Mouse (Mus musculus) layer of hippocampus, adult 9-10 months (tissue): Measurements from ENCODE around the gene Fam172a.
A peak's percentile ranks its signal among the peaks of the same experiment; 100 is the strongest.

Source experiments
- DNase-seq: peaks from one replicate; pipeline ENCODE4 v3.0.0; 2022; ENCODE audit warnings: low spot score

Fam172a gene

DNA sequence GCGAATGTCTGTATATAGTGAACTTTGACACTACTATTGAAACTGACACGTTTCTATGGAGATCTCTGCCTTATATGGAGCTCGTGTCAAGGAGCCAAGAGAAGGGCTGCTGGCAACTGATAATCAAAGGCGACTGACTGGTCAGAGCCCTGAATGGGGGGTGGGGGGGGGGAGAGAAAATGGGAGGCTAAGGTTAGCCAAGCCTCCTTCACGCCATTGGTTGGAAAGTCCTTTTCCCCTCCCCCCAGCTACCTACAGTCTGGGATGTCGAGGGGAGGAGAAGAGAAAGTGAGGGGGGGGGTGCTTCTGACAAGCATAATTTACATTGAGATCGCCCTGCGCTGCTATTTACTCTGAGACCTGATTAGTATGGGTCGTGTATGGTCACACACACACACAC, 498.6 kb downstream of the Fam172a start:
- DNase-seq = no peak

DNA sequence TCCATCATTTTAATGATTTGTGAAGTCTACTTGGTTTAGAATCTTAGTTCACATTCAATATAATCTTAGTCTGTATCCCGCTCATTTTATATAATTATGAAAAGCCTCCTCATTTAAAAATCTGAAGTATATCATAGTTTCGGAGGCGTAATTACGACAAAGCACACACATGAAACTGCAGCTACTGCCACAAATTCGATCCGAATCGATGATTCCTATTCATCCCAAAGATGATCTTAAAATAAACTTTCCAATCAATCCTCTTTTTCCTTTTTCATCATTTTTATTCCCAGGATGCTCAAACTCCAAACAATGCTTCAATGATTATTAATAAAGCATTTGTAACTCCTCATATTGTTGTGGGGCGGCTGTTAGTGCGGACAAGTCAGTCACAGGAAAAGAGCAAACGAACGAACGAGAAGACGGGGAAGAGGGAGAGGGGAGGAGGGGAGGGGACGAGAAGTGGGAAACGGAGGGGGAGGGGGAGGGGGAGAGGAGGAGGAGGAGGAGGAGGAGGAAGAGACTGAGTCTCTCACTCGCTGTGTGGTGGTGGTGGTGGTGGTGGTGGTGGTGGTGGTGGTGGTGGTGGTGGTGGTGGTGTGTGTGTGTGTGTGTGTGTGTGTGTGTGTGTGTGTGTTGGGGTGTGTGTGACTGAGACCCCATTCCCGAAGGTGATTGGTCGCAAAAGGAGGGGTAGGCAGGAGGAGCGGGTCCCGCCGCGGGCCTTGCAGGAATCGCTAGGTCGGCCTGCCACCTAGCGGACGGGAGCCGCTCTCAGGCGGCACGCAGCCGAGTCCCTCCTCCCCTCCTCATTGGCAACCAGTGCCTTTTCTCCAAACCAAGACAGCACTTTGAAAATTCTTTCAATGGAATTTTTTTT, 499.4 kb downstream of the Fam172a start:
- DNase-seq = peak; percentile 83

DNA sequence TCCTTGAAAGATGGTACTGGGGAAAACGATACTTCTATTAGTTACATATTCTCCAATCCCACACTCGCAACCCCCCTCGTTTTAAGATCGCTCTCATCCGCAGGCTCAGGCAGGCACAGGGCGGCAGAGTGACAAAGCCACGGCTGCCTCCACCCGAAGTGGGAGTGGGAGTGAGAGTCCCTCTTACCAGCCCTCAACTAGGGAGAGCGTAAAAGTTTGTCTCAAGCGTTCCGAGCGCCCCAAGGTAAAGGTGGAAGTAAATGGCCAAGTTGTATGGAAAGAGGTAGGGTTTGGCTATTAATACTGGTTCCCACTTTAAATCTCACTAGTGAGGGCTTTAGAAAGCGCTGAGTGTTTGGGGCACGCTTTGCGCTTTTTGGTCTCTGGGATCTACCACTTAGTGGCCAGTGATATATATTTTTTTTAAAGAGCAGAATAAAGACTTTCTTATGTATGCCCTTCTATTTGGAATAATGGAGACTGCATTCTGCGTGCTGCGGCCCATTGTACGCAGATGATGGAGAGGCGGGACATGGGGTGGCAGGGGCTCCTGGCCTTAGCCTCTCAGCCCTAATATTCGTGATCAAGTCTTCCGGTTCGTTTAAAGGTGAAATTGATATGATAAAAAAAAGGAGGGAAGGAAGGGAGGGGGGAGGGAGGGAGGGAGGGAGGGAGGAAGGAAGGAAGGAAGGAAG, 500.2 kb downstream of the Fam172a start:
- DNase-seq = no peak

DNA sequence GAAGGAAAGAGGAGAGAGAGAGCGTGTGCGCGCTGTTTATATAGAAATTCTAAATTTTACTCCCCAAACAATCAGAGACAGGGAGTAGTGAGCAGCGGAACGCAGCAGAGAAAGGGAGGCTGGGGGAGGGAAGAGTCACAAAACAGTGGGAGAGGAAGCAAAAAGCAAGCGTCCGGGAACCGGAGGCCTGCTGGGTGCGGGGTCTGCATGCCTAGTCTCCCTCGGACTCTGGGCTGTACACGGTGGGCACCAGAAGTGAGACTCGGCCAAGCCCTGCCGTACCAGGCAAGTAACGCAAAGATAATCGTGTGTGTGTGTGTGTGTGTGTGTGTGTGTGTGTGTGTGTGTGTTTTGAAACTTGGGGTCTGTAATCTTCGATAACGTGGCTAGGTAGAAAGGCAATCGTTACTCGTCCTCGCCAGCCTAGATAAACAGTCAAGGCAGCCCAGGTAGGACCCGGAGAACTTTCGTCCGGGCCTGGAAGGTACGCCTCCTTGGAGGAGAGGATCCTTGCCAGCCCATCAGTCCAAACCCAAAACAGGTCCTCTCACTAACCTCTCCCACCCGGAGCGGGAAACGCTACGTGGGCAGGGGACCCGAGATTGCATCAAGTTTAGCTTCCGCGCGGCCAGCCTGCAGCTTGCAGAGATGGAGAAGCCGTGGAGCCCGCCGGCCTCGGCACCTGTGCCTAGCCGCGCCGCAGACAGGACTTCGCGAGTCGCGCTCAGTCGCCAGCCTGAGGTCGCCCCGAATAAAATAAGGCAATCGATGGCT, 500.9 kb downstream of the Fam172a start:
- no peak for DNase-seq

DNA sequence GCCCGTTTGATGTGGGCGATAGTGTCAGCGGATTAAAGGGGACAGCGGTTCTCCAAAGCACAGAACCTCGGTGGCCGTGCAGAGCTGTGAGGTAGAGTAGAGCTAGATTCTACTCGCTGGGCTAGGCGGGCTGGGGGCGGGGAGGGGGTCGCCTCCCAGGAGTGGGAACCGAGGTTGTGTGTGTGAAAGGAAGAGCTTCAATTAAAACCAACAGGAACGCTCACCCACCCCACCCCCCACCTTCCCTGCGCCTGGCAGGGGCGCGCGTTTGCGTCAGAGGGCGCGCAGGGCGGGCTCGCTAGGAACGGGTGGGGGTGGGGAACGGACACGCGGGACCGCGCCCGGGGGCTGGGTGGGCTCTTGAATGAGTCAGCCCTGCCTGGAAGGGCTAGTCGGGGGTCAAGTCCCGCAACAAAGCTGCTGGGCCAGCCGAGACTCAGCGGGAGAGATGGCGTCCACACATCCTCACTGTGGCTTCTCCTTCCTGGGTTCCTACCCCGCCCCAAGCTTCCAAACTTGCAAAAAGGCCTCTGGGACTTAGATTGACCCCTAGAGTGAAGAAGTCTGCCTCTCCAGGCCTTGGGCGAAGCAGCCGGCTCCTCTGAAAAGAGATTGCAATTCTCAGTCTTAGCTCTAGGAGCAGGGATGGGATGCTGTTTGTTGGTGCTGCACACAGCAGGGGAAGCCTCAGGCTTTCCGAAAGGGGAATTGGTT, 501.7 kb downstream of the Fam172a start:
- DNase-seq = no peak

DNA sequence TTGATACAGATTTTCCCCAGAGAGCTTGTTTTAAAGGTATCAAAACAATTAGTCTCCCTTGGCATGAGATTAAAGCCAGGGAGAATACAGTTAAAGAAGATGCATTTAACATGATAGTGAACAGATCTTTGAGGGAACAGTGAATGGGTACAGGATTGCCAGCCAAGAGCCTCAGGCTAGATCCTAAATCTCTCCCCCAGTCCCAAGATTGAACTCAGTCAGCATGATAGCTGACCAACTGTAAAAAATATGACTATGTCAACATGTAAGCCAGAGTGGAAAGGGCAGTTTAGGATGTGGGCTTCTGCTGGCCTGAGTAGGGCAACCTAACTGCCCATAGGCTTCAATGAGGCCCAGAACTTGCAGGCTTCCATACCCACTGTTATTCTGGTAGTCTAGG, 503.6 kb downstream of the Fam172a start:
- no peak for DNase-seq

DNA sequence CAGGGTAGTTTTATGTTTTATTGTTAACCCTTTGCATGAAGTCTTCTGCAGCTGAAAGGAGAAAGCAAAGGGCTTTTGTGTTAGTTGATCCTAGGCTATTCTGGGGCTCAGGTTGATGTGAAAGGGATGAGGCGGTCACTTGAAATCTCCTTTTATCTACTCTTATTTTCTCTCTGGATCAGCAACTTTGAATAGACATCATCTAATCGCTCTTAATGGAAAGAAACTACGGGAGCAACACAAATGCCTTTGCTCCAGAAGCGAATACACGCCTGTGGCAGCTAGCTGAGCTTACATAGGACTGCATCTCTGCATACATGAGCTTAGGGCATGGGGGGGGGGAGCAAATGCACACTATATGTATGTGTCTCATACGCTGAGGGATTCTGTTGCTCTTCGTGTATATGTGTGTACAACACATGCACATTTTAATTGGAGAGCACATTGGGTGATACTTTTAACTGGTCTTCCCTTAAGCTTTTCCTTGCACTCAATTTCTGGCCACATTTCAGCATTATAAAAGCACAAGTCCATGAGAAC, 505.1 kb downstream of the Fam172a start:
- no peak for DNase-seq

DNA sequence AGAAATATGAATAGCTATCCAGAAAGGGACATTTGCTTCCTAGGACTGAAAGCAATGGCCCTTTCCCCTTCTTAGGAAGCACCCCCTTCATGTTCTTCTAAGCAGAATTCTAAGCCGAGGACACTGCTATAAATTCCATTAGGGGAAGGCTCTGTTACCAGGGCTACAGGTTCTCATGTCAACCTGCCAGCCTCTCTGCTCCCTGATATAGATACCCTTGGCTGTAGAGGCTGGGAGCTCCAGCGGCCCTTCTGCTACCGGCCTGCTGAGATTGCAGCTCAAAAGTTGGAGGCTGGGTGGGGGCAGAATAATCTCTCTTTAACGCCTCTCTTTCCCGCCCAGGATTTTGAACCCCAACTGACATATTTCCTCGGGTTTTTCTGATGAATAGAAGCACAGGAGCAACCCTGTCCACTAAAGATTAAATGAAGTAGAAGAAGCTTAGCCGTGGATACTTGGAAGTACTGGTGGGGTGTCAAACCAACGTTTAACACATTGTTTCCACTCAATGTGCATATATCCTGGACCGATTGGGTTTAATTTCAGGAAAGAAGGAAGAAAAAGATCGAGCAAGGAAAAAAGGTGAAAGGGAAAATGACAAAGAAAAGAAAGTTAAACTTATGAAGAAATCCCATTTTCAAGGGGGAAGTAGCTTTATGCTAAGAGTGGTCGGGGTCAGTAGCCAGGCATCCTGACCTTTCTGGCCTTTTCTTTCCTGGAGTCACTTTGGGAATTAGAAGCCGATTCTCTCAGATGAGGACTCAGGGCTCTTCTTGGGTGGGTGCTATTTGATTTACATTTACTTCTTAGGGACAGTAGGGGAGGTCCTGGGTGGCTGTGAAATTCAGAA, 506.2 kb downstream of the Fam172a start:
- no peak for DNase-seq

DNA sequence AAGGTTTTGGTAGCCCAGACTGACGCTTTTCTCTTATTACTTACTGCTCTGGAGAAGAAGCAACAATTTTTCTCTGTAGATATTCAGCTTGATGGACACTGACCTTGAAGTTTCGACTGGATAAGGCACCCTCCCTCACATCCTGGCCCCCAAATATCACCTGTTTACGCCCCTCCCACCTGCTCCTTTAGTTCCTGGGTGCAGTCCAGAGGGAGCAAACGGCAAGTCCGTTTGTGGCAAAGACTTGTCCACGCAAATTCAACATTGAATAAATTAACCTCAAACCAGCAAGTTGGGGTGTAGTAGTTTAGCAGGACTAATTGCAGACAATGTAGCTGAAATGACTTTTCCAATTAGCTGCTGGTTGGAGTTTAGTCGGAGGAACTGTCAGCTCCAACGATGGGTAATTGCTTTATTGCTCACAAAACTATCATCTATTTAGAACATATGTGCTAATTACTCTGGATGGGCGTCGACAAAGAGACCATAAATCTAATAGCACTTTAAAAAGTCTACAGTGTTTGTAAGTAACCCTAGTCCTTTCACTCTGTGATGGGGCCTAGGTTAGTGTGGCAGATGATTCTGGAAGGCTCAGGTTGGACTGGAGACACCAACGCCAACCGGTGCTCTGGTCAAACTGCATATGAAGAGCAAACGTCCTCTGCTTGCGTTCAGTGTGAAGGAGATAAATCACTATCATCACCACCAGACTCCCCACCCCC, 507.0 kb downstream of the Fam172a start:
- no peak for DNase-seq

DNA sequence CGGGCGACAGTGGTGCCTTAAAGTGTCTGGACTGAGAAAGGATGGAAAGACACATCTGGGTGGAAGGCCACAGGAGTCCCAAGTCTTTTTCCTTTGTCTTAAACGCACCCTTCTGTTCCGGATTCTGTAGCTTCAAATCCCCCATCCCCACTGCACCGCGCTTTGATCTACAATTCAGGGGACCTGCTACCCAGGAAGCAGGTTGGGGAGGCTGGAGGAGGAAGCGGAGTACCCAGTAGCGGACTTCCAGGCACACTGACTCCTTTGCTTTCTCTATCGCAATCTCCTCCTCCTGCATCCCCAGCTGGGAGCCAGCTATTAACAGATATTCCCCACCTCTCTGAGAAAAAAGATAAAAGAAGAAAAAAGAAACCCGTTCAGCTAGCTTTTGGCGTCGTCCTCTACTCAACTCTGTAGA, 507.8 kb downstream of the Fam172a start:
- no peak for DNase-seq

DNA sequence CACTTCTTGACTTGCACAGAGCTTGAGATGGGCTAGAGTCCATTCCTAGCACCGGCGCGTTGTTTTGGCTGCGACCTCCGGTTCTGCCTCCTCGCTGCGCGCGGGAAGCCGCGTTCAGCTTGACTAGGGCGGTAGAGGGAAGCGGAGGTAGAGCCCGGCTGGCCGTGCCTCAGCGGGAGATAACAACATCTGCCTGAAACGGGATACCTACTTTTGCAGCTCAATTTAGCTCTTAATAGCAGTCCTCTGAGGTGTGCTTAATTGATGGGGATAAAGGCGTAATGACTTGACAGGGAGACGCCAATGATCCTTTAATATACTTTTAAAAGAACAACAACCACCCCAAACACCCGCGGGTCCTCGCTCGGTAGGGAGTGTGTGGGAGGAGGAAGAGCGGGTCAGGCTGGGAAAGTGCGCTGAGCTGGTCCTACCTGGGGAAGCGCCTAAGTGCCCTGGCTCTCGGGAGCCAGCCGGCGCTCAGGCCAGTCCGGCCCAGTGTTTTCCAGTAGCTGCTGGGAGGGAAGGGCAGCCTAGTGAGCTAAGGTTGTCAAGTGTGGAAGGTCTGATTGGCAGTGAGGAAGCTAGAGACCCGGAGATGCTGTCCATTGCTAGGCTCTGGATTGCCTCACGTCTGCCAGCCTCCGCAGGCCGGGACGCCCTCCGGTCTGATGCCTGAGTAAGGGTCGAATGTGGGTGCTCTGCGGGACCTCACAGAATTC, 508.4 kb downstream of the Fam172a start:
- no peak for DNase-seq

DNA sequence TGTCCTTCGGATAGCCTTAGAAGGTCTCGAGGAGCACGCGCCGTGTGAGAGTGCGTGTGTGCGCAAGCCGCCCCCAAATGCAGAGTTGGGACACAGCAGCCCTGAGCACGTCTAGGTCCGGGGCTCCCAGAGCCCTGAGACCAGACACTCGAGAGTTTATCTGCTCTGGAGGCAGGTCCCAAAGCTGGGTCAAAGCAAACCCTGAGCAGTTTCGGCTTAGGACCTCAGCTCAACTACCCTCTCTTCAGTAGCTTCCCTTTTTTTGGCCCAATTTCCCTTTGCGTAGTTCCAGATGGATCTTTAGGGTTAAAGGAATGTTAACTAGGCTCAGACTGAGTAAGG, 508.9 kb downstream of the Fam172a start:
- no peak for DNase-seq

DNA sequence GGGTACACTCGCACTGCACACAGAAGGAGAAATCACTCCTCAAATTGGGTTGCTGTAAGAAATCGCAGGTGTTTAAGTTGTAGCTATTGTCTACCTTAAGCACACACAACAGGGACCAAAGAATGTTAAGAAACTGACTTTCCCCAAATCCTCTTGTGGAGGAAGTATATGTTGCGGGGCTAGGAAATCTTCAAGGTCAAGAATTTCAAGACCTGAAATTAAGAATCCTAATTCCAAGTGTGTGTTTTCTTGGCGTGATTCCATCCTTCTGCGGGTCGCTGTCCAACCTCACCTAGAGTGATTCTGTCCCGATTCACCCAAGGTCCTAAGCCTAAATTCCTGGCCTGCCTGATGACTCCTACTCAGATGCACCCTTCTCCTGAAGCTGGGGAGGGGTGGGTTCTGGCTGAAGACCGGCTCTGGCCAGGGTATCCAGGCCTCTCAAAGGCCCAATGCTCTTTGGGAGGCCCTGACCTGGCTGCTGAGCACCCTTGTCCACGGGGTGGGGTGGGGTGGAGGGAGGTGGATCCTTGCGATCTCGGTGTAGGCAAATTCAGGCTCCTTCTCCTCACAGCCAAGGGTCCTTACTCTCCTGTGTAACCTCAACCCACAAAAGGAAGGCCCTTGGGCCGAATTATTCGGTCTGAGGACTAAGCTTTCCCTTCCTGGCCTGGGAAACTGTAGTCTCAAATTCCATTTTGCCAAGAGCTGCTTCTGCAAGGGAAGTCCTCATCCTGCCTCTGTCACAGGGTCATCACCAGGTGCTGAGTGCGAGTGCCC, 509.6 kb downstream of the Fam172a start:
- no peak for DNase-seq

DNA sequence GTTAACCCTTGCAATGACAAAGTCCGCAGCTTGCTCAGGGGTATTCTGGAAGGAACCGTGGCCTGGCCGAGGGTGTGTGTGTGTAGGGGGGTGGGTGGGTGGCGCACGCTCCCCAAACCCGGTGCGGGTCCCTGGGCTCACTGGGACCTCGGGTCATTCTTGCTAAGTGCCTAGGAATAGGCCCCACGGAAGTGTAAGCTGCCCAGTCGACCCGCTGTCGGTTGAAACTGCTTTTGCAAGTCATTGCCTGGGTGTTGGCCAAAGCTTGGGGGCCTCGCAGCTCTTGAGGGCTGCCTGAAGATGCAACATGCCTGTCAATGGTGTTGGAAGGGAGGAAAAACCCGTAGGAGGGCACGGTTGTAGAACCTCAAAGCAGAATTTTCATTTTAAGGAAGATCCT, 510.3 kb downstream of the Fam172a start:
- no peak for DNase-seq

DNA sequence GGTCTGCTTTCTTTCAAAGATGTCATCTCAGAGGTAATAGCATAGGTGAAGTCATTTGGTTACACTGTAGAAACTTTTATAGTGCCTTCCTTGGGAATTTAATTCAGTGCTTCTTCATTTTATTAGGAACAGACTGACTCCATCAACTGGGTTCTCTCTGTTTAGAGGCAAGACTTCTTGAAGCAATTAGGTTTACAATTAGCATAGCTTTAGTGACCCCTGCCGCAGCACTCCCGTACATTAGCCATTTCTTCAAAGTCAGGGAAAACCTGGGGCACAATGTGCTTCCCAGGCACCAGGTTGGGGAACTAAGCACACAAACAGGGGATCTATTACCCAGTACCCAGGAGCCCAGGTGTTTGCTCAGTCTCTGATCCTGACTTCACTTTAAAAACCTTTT, 511.3 kb downstream of the Fam172a start:
- DNase-seq = no peak

DNA sequence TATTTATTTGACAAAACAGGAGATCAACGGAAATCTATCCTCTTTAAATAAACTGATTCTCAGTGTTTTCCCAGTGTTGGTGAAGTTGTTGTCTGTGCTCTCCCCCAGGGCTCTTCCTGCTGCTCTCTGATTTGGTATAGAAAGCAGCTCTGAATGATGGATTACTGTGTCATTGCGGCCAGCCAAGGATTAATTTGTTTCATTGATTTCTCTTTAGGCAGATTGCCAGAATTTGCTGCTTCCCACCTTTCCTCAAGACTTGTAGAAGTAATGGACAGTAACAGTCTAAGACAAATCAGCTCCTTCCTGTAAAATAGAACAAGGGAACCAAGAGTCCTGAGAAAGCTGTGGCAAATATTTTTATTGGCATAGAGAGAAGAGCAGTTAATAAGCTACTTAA, 513.4 kb downstream of the Fam172a start:
- DNase-seq = no peak
